Mouse (Mus musculus): Measurements from ENCODE around the gene Gm45717.
A peak's percentile ranks its signal among the peaks of the same experiment; 100 is the strongest.

- TF ChIP-seq CTCF (IDR thresholded peaks at IDR 0.05; ENCODE audit: low read depth), result no peak
- TF ChIP-seq EP300 (IDR thresholded peaks at IDR 0.05; ENCODE audit: low read depth), result peak; percentile 48; the same call in 1 of the 2 replicates
These were observed 8.8 kb downstream of the Gm45717 start for GRCm38 (mm10) chr7:140946980-140947379.

Data from liver, postnatal 0 days (tissue).